Mouse (Mus musculus) kidney, adult 2 months (tissue): Measurements from ENCODE around the gene Capn11.

Experiments used
- CTCF ChIP-seq: fragments of 200-500 bp; conservative IDR thresholded peaks from 2 replicates; pipeline ENCODE4 v1.5.1; 2011; ENCODE audit warnings: low read depth, mild to moderate bottlenecking, control low read depth, low read length, moderate library complexity, mixed read lengths; ENCODE audit not compliant: insufficient read depth, insufficient read length
- POLR2A ChIP-seq: fragments of 200-500 bp; IDR thresholded peaks from one replicate; pipeline ENCODE4 v1.6.1; 2011; ENCODE audit warnings: low read depth, low read length, control low read depth

GRCm38 (mm10) chr17:45686093-45686619 is 27.0 kb upstream of the Capn11 start, which contains the start of gene Mrpl14:
- TF ChIP-seq CTCF (no peak), POLR2A (no peak)
